Mouse (Mus musculus) urinary bladder, adult 2 months (tissue): ENCODE data around the gene Cst3. TPM values are rescaled to one million over a fixed set of nuclear protein-coding genes. Genes with fewer than 3 reads are reported as not detected.
A peak's percentile ranks its signal among the peaks of the same experiment; 100 is the strongest.

Experiments used
- DNase-seq: peaks from one replicate; pipeline ENCODE4 v3.0.0; 2022; ENCODE audit warnings: low spot score
- polyA plus RNA-seq: library from polyadenylated mRNA; depleted of rRNA; stranded (reverse); fragments of >200 nt; gene quantifications from 2 replicates; pipeline ENCODE4 v1.2.3, GENCODE M21; 2012; rRNA removed

Cst3 gene
- polyA plus RNA-seq = 1,153 and 1,196 TPM in 2 replicates

DNA sequence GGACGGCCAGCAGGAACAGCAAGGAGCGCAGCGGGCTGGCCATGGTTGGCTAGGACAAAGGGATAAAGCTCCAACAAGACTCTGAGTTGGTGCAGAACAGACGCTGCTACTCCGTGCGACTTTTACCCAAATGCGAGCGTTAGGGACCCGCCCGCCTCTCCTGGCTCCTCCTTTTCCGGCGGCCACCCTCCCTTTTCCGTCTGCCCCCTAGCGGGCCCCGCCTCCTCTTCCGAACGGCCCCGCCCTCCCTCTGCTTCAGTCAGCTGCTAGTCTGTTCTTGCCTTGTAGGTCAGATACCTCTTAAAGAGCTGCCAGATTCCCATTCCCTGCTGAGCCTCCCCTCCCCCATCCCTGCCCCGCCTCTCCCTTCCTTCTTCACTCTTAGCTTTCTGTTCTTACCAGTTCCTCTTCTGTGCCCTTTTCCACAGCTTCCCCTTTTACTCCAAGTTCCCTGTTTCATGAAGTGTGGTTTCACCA, at the start of gene Cst3:
Cst3 (minus strand) TSS at position 358 of the 477 bp plus-strand sequence.
- peak; percentile 87 for DNase-seq

DNA sequence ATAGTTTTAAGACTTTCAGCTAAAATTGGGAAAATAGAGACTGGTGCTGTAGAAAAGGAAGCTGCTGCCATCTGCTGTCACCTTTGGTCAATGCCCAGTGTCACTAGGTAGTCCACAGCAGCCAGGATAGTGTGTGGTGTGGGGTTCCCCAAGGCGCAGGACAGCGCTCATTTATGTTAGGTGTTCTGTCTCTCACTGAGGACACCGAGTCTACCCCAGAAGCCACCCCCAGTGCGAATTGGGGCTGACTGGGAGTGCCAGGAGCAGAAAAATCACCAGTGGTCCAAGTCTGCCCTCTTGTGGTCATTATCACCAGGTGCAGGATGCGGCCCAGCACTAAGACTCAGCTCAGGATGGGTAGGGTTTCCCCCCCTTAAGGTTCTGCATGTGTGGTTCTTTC, 26.8 kb upstream of the Cst3 start:
- DNase-seq = peak; percentile 54

DNA sequence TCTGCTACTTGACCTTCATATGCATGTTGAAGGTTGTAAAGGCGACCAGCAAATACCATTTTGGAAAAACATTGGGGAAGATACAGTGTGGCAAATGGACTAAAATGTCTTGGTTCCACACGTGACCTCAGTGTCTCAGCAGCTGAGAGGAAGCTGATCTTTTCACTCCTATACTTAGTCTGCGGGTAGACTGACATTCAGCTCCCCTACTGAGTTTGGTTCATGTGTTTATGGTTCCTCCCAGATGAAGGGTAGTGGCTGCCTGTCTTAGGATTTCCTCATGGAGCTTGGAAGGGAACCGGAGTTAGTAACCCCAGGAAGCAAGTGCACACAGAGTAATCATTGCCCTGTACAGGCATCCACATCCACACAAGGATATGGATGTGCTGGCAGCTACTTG, 24.8 kb upstream of the Cst3 start:
- no peak for DNase-seq

DNA sequence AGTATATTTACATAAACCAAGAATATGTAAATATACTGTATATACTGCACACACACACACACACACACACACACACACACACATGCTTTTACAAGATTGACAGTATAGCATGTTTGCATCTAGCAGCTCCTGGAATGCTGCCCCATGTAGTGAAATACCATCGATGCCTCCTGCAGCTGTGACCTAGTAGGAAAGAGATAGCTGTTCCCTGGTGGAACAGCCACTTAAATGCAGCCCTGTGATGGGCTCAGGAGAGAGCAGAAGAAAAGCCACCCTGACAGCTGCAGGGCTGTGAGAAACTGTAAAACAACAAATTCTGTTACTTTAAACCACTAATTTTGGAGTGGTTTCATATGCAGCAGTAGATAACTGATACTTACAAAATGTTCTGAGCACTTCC, 20.7 kb upstream of the Cst3 start:
- no peak for DNase-seq

DNA sequence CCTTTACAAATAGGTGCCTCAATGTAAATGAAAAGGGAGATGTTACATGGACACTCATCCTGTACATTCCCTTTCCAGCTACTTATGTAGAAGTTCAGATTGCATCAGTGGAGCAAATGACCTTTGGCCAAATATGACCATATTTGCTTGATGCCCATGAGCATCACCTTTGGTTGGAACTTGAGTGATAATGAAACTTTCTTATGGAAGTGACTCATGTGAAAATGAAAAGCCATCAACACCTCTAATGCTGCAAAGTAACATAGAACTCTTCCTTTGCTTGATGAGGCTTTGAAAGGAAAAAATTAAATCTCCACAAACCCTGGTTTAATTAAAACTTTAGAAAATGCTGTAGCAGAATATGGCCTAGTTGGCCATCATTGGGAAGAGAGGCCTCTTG, 17.6 kb upstream of the Cst3 start:
- DNase-seq = no peak

DNA sequence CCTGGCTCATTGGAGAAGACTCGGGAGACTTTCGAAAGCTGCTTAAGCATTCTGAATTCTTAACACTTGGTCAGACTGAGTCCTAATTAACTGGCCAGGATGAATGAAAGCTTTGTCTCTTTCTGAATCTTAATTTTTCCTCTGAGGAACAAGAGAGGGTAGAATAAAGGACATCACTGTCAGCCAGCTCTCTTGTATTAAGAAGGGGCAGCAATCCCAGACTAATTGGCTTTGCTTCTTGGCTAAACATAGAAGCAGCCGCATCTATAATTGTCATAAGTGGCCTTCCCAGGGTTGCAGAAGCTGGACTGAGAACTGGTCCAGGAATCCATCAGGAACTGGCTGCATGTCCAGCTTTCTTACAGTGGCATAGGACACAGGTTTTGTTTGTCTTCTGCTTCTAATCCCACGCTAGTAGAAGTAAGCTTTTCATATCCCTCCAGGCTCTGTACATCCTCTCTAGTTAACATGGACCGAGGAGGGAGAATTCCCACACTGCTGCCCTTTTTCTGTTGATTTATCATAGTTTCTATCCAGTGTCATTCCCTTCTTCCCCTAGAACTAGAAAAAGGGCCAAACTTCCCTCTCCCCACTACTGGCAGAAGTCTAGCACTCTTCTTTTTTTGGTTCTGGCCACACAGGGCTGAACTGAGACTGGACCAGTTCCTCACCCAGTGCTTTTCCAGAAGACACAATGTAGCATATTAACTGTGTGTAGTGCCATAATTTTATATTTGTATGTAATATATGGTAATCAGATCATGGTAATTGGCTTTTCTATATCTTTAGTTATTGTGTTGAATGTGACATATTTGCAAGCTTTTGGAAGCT, 14.7 kb upstream of the Cst3 start:
- no peak for DNase-seq

DNA sequence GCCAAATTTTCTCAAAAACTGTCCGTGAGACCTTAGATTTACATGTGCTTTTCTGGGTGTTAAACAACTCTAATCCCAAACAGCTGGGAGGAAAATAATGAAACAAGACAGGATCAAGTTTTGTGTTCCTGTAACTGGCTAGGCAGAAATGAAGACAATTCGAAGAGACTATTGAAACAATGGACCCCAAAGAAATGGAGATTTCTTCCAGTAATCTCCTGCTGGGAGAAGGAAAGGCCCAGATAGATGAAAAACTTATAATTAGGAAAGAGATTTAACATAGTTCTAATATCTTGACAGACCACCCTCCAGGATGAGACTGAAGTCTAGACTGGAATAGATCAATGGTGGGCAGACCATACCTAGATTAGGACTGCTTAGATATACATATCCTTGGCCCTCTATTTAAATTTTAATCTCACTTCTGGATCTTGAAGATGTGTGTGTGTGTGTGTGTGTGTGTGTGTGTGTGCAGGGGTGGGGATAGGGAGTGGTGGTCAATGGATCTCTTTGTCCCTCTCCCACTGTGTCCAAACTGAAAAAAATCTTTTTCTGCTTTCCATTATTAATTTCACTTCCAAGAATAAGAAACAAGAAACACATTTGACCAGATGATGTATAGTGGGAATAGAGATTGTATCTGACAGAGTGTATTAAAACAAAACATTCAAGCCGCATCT, 14.0 kb upstream of the Cst3 start:
- no peak for DNase-seq

DNA sequence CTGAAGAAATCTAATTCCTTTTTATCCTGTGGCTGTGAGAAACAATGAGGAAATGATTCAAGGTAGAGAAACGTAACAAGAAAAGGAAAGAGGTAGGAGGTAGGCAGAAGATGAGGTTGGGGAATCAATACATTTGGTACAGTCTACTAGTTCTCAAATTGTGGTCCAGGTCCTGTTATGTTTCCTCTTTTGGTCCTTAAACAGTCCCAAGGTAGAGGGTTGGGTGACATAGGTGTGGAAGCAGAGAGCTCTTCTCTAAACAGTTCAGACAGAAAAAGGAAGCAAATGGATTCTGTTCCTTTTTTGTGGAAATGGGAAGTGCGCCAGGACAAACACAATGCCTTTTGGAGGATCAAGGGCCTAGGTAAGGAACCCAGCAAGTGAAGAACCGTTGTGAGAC, 13.4 kb upstream of the Cst3 start:
- DNase-seq = no peak

DNA sequence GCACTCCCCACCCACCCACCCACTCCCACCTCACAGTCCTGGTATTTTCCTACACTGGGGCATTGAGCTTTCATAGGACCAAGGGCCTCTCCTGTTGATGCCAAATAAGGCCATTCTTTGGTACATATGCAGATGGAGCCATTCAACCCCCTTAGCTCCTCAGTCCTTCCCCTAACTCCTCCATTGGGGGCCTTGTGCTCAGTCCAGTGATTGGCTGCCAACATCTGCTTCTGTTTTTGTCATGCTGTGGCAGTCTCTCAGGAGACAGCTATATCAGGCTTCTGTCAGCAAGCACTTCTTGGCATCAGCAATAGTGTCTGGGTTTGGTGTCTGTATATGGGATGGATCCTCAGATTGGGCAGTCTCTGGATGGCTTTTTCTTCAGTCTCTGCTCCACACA, 9.2 kb upstream of the Cst3 start:
- no peak for DNase-seq

DNA sequence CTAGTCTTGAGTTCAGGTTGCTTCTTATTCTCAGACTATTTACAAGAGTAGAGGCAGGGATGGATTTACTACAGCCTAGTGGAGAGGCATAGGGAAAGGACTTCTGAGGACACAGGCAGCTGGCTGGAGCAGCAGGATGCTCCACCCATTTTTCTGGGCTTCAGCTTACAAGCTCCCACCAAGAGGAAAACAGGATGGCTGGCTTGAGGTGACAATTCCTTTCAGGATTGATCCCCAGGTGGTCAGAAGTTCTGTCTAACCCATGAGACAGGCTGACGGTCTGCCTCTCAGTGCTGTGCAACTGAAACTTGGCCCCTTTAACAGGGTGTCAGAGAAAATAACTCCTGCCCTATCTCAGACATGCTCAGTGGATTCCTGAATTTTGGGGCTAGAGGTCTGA, 3.7 kb upstream of the Cst3 start:
- no peak for DNase-seq

DNA sequence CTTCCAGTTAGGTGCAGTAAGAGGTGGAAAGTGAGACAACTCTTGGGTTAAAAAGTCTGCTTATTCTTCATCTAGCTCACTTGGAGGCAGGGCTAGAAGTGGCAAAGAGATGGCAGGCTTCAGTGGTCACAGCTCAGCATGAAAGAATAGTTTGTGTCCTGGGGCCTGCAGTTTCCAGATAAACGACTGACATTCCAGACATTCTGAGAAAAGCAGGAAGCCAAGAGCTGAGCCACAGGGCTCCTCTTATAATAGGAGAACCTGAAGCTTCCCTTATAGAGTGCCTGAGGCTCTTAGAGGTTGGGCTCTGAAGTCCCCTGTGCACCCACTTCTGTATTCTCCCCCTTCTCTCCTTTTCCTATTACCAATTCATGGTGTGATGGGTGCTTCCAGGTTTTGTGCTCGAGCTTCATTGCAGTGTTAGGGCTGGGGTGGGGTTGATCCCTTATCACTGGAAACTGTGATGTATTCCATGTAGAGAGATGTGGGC, 3.2 kb upstream of the Cst3 start:
- DNase-seq = no peak

DNA sequence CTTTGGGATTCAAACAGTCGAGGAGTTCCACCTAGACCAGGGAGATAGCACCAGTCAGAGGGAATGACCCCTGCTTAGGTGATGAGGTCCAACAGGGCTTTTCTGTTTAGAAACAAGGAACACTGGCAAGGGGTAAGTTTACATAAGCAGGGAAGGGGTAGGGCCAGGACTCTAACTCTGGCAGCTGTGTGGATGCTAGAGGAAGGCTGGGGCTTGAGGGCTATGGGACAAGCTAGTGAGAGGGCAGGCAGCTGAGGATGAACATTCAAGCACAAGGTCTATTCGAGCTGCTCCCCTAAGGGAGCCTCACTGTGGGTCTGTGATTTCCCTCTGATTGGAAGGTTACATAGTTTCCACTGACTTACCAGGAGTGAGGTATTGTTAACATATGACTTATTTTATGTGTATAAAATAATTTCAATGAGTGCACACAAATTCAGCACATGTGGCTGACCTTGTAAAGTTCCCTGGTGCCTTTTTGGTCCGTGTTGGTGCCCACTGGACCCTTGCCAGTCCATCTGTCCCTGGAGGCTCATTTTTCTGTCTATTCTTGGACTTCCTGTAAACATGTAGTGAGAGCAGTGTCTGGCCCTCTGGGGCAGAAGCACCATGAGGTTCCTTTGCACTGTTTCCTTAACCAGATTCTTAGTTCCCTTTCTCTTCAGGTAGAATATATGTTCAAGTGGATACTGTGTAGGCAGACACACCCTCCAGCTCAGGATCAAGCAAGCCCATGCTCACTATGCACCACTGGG, 1.7 kb upstream of the Cst3 start:
- no peak for DNase-seq

DNA sequence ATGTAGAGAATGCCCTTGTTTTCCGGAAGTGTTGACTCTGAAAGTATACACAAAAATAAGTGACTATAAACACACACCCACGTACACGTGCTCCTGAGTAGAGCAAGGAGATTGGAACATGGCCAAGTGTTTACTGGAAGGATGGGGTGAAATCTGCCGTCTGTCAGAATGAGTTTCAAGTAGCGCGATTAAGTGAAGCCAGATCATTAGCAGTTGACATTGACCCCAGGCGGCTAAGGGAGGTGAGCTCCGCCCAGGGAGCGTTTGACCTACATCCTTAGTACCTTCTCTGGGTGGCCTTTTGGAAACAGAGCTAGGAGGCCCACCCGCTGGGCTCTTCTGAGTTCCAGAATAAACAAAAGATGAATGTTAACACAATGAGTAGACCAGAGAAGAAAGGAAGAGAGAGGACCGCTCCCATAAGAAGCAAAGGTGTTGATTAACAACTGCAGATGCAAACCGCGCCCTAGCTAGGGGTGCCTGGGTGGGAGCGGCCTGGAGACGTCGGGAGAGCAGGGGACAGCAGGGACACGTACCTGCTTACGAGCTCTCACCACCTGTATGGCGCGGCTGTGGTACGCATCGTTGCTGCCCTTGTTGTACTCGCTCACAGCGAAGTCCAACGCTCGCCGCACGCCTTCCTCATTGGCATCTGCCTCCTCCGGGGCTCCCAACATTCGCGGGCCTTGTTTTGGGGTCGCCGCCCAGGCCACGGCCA, 716 bp downstream of the Cst3 start:
- DNase-seq = no peak

DNA sequence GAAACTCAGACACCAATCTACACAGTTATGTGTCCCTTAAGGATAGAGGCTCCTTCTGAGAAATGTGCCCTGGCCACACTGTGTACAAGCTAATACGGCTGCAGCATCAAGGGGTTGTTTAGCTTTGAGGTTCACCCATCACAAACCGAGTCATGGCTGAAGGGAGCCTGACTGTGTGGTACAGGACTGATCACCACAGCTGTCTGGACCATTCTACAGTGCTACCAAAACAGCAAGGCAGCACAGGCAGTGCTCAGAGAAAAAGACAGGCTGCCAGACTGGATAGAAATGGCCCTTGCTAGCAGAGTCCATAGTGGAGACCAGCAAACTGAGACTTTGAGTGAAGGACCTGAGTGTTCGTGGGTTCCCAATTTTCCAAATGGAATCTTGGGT, 1.3 kb downstream of the Cst3 start:
- DNase-seq = no peak

DNA sequence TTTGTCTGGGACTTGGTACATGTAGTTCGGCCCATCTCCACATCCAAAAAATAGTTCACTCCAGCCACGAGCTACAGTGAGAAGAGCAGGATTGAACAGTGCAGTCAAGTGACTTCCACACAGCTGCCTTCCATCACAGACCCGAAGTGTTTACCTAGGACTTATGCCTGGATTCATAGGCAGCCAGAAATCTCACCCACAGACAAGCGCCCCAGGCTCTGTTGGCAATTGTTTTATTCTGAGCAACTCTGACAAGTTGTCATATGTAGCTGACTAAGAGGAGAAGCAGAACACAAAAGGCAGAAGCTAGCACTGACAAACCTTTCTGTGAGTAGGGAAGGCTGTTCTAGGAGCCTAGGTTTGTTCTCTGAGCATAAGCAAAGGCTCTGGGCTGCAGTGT, 2.6 kb downstream of the Cst3 start:
- DNase-seq = no peak

DNA sequence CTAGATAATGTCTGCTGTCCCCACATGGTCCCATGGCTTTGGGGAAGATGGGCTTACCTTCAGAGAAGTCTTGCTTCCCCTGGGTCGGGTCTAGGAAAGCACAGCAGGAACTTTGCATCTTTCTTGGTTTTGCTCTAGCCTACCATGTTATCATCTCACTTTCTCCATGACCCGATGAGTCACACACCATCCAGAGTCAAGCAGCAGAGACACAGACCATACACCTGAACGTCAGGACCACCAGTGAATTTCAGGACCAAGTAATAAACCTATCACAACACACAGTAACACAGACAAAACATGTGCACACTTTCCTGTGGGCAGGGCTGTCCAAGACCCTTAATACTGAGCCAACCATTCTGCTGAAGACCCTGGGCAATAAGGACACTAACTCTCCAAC, 5.0 kb downstream of the Cst3 start:
- DNase-seq = no peak

DNA sequence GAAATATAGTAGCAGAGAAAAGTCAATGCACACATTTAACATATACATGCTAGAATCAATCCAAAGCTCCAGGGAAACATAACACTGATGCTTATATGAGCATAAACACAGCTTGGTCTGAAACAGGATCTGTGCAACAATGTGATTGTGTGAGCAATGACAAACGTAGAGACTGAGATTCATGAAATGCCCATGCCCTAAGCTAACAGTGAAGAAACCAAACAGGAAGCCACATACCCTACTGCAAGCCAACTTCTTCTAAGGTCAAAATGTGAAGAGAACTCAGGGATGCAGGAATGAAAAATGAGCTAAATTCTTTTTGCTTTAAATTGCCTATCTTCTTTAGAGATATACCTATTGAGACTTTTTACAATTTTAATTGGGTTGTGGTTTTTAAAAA, 6.5 kb downstream of the Cst3 start:
- DNase-seq = no peak

DNA sequence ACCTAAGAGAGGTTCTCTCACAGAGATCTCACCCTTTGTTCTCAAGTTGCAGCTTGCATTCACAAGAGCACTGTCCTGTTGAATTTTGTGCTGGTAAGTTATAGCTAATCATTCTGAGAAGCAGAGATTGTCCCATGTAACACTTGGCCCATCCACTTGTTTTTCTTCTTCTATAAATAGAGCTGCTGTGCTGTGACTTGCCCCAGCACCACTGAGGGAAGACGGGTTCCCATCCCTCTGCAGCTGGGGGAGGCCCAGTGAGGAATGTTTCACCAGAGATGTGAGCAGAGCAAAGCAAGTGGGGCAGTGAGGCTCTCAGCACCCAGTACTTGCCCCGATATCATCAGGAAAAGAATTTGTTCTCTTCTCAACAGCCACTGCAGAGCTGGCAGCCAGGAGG, 10.5 kb downstream of the Cst3 start, which contains the start of gene 9230104L09Rik:
9230104L09Rik (minus strand) TSS at position 73 of the 400 bp plus-strand sequence.
- no peak for DNase-seq

DNA sequence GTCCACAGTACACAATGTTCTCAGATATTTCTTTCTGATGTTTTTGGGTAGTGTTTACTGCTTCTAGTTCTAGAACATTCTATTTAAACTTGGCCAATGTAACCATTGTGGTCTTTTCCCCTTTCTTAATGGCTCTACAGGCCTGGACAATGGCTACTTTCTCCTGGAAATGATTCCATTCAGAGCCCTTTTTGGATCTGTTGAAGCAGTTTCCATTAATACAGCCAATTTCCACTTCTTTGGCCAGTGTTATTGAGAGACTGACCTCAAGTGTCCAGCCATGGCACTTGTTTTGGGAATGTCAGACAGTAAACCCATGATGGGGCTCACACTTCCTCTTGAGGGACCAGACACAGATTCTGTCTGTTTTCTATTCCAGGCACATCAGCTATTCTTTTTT, 13.8 kb downstream of the Cst3 start:
- DNase-seq = no peak

DNA sequence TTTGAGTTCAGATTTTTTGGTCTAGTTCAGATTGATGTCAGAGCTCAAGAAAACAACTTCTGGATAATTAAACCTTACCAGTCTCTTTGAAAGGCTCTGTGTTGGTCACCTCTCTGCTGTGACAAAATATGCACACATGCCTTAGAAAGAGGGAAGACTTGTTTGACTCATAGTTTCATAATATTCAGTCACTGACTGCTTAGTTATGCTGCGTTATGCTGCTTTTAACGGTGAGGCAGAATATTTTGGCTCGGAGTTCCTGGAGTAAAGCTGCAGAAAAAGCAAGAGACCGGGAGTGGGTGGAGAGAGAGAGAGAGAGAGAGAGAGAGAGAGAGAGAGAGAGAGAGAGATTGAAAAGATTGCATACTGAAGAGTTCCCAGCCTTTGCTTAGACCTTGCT, 14.5 kb downstream of the Cst3 start:
- no peak for DNase-seq

DNA sequence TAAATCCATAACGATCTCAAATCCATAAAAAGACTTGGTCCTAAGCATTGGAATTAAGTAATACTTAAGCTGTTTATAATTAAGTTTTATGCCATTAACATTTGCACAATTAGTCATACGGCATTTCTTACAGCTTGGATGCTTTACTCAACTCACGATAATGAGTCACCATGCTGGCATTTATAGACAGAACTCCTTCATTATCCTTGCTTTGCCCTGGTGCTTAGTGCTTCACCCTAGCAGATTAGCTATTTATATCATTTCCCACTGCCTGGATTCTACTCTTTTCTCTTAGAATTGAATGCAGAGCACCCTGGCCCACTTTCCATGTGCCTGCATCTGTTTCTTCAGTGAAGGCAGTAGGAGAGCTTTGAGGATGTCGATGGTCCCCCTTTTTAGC, 18.0 kb downstream of the Cst3 start:
- no peak for DNase-seq
